Mouse (Mus musculus) E14TG2a.4 (cell line): ENCODE measurements at regions not wholly inside any gene's neighbourhood (a gene's known extent, or its start where the extent isn't known, plus 50 kb on each side); places are given as distances from the start of the nearest gene placed in this dataset.

Experiments
- H3K27me3 ChIP-seq: 2 replicates; pipeline ENCODE4 v1.6.1; 2014; ENCODE audit warnings: low read length, control low read depth; ENCODE audit not compliant: insufficient read depth
- H3K36me3 ChIP-seq: 2 replicates; pipeline ENCODE4 v1.6.1; 2014; ENCODE audit warnings: low read length, control low read depth; ENCODE audit not compliant: insufficient read depth
- H3K4me1 ChIP-seq: replicated peaks from 2 replicates; pipeline ENCODE4 v1.6.1; 2014; ENCODE audit warnings: low read depth, low read length, control low read depth
- H3K4me3 ChIP-seq: replicated peaks from 2 replicates; pipeline ENCODE4 v1.5.1; 2014; ENCODE audit warnings: mild to moderate bottlenecking, low read length
- H3K9me3 ChIP-seq: 2 replicates; pipeline ENCODE4 v1.6.1; 2014; ENCODE audit warnings: low read length, control low read depth
- CTCF ChIP-seq: conservative IDR thresholded peaks from 2 replicates; pipeline ENCODE4 v1.5.1; 2014; ENCODE audit warnings: low read length
- NANOG ChIP-seq: IDR thresholded peaks from 2 replicates; pipeline ENCODE4 v1.6.1; 2014; ENCODE audit warnings: borderline replicate concordance, low read length, mixed read lengths
- POU5F1 ChIP-seq: IDR thresholded peaks from 2 replicates; pipeline ENCODE4 v1.6.1; 2014; ENCODE audit warnings: low read length, borderline replicate concordance

DNA sequence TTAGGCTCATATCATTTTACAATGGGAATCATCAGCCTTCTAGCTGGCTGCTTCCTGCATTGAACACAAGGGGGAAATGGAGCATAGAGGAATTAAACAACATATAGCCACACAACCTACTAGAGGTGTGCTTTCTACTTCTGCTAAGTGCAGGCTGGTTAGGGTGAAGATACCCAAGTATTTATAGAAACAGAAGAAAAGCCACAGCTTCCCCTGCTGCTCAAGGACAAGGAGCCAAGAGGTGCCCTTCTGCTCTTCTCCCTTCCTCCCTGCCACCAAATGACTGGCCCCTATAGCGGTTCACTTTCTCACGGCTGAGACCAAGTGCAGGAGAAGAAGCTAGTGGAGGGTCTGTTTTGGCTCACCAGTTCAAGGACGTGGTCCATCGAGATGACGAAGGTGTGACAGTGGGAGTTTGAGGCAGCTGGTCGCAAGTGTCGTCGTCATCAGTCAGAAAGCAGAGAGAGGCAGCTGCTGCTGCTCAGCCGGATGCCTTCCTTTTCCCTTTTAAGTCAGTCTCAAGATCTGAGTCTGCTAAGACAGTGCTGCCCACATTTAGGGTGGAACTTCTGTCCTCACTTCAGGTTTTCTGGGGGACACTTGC is 134.0 kb upstream of the D7Ertd443e start:
- H3K4me3 ChIP-seq, result no peak overlapping the region
- TF ChIP-seq CTCF (no peak), POU5F1 (no peak), NANOG (no peak)
- no peaks in the 10 kb centered on the region for H3K36me3 ChIP-seq
- no peaks in the 10 kb centered on the region for H3K4me1 ChIP-seq
- peaks cover 4% of the 10 kb centered on the region; the same call in 1 of the 2 replicates for H3K27me3 ChIP-seq
- H3K9me3 ChIP-seq, result 0 out of 2 replicates have a peak, but pooled peaks cover 4% of the 10 kb centered on the region

DNA sequence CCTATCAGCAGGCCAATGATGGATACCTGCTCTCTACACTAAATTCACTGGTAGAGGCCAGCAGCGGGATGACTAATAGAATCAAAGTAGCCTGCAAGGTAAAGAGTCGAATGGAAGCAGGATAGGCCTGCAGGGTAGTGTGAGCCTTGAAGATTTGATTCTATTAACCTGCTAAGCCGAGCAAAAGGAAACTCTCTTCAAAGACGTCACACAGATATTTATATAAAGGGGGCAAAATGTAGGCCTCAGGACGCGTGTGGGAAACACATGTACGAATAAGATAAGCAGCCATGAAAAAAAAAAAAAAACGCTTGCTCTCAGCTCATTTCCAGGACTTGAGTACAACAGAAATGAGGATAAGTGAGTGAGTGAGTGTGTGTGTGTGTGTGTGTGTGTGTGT is 138.4 kb upstream of the D7Ertd443e start:
- no peak overlapping the region for H3K4me3 ChIP-seq
- TF ChIP-seq POU5F1 (no peak), NANOG (no peak), CTCF (no peak)
- peaks cover 4% of the 10 kb centered on the region; the same call in 1 of the 2 replicates for H3K27me3 ChIP-seq
- no peaks in the 10 kb centered on the region for H3K36me3 ChIP-seq
- H3K4me1 ChIP-seq, result no peaks in the 10 kb centered on the region
- 0 out of 2 replicates have a peak, but pooled peaks cover 4% of the 10 kb centered on the region for H3K9me3 ChIP-seq

DNA sequence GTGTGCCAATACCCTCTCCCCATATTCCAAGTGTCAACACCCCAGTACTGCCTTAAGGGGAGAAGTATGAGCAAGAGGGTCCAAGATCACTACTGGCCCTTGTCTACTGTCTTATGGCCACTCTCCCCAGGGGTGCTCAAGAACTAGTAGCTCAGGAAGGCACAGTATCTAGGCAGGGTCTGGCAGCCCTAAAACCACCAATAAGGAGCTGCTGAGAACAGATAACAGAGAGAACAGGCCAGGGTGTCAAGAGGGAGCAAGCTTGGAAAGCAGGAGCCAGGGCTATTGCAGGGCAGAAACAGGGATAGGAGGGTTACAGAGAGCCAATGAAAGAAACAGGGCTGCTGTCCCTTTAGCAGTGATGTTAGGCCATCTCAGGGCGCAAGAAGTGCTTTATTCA is 139.6 kb upstream of the D7Ertd443e start:
- no peaks in the 10 kb centered on the region for H3K27me3 ChIP-seq
- 0 out of 2 replicates have a peak, but pooled peaks cover 4% of the 10 kb centered on the region for H3K9me3 ChIP-seq
- H3K36me3 ChIP-seq, result no peaks in the 10 kb centered on the region
- no peak for TF ChIP-seq NANOG
- H3K4me1 ChIP-seq, result no peaks in the 10 kb centered on the region
- no peak overlapping the region for H3K4me3 ChIP-seq

DNA sequence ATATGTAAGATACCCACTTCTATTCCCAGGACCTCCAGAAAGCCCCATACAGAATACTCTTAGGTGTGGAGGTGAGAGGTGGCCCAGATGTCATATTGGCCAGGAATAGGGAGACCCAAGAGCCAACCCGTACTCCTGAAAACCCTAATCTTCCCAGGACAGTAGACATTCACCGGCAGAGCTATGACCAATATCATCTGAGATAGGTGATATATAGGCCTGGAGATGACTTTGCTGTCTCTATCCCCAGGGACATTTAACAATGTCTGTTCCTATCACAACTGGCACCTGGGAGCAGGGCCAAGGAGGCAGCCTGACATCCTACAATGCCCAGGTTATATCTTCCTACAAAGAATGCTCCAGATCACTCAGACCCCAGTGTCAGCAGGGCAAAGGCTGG is 140.0 kb upstream of the D7Ertd443e start:
- no peaks in the 10 kb centered on the region for H3K27me3 ChIP-seq
- 0 out of 2 replicates have a peak, but pooled peaks cover 4% of the 10 kb centered on the region for H3K9me3 ChIP-seq
- no peak overlapping the region for H3K4me3 ChIP-seq
- H3K36me3 ChIP-seq, result no peaks in the 10 kb centered on the region
- no peaks in the 10 kb centered on the region for H3K4me1 ChIP-seq
- no peak for TF ChIP-seq CTCF
- TF ChIP-seq NANOG, result no peak
- TF ChIP-seq POU5F1, result no peak

DNA sequence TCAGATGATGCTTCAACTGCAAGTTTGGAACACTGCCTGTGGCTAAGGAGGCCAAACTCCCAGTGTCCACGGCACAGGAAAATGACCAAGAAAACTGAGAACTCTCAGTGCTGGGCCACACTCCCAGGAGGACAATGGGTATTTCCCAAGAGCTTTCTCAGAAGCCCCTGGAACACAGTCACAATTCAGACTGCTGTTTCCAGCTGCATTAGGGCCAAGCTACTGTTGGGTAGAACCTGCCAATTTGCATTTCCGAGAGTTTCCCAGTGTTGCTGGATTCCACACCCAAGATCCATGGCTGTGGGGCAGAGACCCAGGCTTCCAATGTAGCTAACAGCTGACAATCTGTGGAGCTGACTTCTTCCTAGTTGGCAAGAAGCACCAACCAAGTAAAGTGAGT is 141.9 kb upstream of the D7Ertd443e start:
- Histone ChIP-seq H3K4me3 (no peak overlapping the region), H3K4me1 (no peaks in the 10 kb centered on the region), H3K27me3 (no peaks in the 10 kb centered on the region), H3K9me3 (0 out of 2 replicates have a peak, but pooled peaks cover 4% of the 10 kb centered on the region), H3K36me3 (no peaks in the 10 kb centered on the region)
- no peak for TF ChIP-seq NANOG
- no peak for TF ChIP-seq CTCF
- TF ChIP-seq POU5F1, result no peak

DNA sequence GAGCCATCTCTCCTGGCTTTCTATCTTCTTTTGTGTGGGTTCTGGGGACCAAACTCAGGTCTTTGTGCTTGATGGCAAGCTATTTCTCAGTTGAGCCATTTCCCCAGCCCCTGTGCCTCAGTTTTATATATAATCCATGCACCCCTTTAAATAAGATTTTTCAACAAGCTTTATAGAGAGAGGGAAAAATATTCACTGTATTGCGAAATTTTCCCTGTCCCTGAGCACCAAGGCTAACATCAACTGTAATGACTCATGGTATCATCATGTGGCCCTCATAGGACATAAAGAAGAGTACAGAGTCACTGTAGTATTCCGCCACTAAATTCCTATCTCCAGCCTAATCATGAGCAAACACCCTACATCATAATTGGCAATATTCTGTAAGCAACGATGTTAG is 142.4 kb upstream of the Dock1 start:
- no peaks in the 10 kb centered on the region for H3K27me3 ChIP-seq
- H3K4me1 ChIP-seq, result no peaks in the 10 kb centered on the region
- 0 out of 2 replicates have a peak, but pooled peaks cover 4% of the 10 kb centered on the region for H3K9me3 ChIP-seq
- no peak overlapping the region for H3K4me3 ChIP-seq
- no peaks in the 10 kb centered on the region for H3K36me3 ChIP-seq
- TF ChIP-seq CTCF (no peak), NANOG (no peak), POU5F1 (no peak)

DNA sequence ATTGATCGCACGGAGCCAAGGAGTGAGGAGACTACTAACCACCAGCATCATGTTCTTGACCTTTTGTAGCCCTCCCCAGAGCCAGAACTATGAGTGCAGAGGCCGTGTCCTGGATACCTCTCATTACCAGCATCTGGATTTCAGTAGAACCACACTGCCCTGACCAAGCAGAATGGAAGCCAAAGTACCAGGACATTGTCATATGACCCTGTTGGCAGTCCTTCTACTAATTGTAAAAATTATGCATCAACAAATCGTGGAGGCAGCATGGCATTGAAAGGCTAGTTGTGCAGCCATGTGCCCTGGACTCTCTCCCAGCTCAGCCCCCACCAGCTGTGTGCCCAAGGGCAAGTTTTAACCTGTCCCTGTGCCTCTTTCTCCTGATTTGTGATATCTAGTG is 135.6 kb upstream of the Dock1 start:
- Histone ChIP-seq H3K4me1 (no peaks in the 10 kb centered on the region), H3K36me3 (no peaks in the 10 kb centered on the region), H3K4me3 (no peak overlapping the region), H3K9me3 (no peaks in the 10 kb centered on the region), H3K27me3 (no peaks in the 10 kb centered on the region)
- TF ChIP-seq NANOG, result no peak
- no peak for TF ChIP-seq POU5F1
- no peak for TF ChIP-seq CTCF

DNA sequence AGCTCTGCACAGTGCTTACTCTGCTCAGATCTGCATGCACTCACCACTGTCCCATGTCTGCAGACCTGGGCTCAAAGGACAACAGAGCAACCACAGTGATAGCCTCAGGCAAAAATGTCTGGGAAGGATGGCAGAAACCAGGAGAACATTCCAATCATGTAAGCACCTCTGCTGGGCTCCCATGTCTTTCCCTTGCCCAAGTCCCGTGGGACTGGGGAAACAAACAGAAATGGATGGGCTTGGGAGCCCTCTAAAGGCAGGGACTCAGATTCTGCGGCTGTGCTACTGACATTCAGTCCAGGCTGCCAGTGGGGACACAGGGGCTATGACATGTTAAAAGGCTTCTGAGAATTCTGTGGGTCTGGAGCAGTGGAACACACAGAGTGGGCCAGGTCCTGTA is 128.8 kb upstream of the Dock1 start:
- Histone ChIP-seq H3K4me3 (no peak overlapping the region), H3K4me1 (no peaks in the 10 kb centered on the region), H3K36me3 (no peaks in the 10 kb centered on the region), H3K27me3 (peaks cover 10% of the 10 kb centered on the region; the same call in 1 of the 2 replicates), H3K9me3 (peaks cover 9% of the 10 kb centered on the region; the same call in 1 of the 2 replicates)
- TF ChIP-seq NANOG (no peak), CTCF (no peak), POU5F1 (no peak)

DNA sequence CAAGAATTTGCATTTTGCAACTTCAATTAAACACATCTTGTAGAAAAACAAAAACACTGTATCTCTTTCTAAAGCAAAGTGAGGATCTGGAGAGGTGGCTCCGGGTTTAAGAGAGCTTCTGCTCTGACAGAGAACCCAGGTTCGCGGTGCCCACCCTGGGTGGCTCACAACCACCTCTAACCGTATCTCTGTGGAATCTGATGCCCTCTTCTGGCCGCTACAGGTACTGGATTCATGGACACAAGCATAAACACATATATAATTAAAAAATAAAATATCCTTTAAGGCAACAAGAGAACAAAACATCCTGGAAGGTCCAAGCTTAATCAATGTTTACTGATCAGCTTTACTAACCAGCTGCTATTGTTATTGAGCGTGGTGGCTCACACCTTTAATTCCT is 124.3 kb upstream of the Dock1 start:
- TF ChIP-seq POU5F1 (no peak), CTCF (peak; percentile 44; the same call in 1 of the 2 replicates), NANOG (no peak)
- H3K36me3 ChIP-seq, result no peaks in the 10 kb centered on the region

DNA sequence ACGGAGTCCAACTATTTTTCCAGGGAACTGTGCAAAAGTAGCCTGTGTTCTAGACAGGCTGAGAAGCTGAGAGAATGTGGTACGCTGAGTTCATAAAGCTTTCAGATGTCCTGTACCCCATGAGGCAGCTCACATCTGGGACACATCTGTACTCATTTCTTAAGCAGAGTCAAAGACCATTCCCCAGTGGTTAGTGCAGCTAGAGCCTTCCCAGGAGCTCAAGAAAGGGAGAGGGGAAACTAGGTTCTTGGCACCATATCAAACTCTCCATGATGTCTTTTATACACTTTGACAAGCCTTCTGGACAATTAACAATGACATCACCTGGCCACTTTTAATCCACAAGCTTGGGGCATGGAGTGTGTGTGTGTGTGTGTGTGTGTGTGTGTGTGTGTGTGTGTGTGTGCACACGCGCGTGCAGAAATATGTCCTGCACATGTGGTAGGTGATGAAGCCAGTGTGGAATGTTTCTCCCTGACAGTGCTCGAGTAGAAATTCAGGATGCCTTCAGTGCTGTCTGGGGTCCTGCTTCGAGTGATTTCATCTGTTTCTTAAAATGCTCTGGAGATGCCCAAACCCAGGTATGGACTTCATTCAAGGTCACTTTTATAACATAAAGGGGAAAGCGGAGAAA is 121.1 kb upstream of the Dock1 start:
- TF ChIP-seq CTCF (no peak), NANOG (no peak), POU5F1 (no peak)
- Histone ChIP-seq H3K36me3 (no peaks in the 10 kb centered on the region), H3K9me3 (peaks cover 5% of the 10 kb centered on the region; the same call in 1 of the 2 replicates), H3K4me3 (no peak overlapping the region), H3K27me3 (peaks cover 3% of the 10 kb centered on the region; the same call in 1 of the 2 replicates), H3K4me1 (no peaks in the 10 kb centered on the region)

More for the DNA sequence above, 124.3 kb upstream of the Dock1 start:
- Histone ChIP-seq H3K4me3 (no peak overlapping the region), H3K27me3 (peaks cover 10% of the 10 kb centered on the region; the same call in 1 of the 2 replicates), H3K9me3 (peaks cover 14% of the 10 kb centered on the region), H3K4me1 (no peaks in the 10 kb centered on the region)
